Mouse (Mus musculus) CD4-positive, CD25-positive, alpha-beta regulatory T cell, adult 4 months (primary cell): Measurements from ENCODE around the gene Fat2. TPM values are rescaled to one million over a fixed set of nuclear protein-coding genes. Genes with fewer than 3 reads are reported as not detected.

Experiments used
- ATAC-seq: one replicate; pipeline ENCODE4 v1.8.0; 2017
- polyA plus RNA-seq, 2 experiments: library from polyadenylated mRNA; unstranded; fragments of 100-300 nt; shearing (Covaris generic); gene quantifications; one replicate each; pipeline ENCODE4 v1.2.1; 2017

Gene Fat2
- polyA plus RNA-seq, result not detected

DNA sequence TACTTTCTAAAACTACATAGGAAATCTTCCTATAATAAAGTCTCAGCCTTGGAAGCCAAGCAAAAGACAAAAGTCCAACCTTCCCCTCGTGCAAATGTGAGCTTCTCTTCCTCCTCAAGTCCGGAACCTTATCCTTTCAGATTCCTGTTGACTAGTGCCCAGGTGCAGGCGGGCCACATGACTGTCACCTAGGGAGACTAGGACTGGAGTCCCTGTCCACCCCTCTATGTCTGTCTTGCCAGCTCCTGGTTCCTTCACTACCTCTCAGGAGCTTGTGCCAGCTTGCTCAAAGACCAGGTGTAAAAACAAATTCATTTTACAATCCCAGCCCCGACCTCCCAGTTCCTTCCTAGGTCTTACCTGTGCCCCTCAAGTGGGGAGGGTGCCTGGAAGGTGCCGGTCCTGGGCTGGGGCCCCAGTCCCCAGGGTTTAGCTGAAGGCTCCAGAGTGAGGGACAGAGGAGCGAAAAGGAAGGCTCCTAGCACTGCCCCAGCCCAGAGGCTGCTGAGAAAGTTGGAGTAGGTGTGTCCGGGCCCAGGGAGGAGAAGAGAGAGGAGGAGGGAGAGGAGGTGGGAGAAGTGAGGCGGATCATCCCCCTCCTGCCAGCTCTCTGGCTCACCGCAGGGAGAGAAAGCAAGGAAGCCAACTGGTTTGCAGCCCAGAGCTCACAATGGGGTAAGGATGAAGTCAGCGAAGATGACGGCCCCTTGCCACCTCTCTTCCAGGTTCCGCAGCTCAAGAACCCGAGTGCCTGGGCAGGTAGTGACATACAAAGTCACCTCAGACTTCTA is at the start of gene Fat2:
Gene Fat2, minus strand, starts transcription at position 464 of the 791 bp plus-strand sequence.
- ATAC-seq, result no peak

GRCm38 (mm10) chr11:55383463-55384045 is 47.2 kb upstream of the Fat2 start:
- no peak for ATAC-seq

DNA sequence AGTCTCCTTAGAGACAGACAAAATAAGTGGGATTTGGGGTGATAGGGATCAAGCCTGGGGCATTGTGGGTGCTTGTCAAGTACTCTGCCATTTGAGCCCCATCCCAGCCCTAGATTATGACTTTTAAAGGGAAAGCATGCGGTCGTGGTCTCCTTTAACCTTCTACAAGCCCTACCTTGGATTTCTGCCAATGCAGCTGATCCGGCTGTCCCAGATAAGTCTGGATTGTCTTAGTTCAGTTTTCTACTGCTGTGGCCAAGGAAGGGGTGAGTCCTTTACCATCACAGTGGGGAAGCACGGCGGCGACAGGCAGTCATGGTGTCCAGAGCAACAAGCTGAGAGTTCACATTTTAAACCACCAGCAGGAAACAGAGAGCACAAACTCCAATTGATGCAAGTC is 44.5 kb upstream of the Fat2 start:
- ATAC-seq, result no peak

- no peak for ATAC-seq
These were observed 42.0 kb upstream of the Fat2 start for GRCm38 (mm10) chr11:55378371-55378770.

DNA sequence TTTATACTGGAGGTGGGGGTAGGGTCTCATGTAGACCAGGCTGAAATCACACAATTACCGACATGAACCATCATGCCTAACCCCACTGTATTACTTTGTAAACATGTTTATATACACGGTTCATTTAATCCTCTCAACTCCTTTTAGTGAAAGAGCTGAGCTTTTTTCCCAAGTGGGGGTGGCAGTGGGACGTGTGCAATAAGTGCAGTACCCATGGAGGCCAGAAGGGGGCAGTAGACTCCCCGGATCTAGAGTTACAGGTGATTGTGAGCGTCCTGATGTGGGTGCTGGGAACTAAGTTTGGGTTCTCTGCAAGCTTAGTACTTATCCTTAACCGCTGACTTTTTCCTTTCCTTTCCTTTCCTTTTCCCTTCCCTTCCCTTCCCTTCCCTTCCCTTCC is 37.5 kb upstream of the Fat2 start:
- ATAC-seq, result no peak

DNA sequence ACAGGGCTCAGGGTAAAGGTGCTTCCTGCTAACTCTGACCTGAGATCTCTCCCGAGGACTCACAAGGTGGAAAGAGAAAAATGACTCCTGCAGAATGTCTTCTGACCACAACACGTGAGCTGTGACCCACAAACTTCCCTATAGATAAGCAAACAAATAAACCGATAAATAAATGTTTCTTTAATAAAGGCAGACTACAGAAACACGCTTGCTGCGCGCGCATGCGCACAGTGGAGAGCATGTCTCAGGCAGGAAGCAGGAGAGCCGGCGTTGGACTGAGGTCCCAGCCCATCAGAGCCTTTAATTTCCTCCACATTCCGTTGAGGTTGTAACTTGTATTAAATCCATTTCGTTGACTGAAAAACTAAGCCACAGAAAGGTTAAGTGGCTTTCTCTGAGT is 37.0 kb upstream of the Fat2 start:
- no peak for ATAC-seq

GRCm38 (mm10) chr11:55372001-55372400 is 35.6 kb upstream of the Fat2 start:
- ATAC-seq, result no peak

GRCm38 (mm10) chr11:55369093-55369471 is 32.7 kb upstream of the Fat2 start:
- no peak for ATAC-seq

DNA sequence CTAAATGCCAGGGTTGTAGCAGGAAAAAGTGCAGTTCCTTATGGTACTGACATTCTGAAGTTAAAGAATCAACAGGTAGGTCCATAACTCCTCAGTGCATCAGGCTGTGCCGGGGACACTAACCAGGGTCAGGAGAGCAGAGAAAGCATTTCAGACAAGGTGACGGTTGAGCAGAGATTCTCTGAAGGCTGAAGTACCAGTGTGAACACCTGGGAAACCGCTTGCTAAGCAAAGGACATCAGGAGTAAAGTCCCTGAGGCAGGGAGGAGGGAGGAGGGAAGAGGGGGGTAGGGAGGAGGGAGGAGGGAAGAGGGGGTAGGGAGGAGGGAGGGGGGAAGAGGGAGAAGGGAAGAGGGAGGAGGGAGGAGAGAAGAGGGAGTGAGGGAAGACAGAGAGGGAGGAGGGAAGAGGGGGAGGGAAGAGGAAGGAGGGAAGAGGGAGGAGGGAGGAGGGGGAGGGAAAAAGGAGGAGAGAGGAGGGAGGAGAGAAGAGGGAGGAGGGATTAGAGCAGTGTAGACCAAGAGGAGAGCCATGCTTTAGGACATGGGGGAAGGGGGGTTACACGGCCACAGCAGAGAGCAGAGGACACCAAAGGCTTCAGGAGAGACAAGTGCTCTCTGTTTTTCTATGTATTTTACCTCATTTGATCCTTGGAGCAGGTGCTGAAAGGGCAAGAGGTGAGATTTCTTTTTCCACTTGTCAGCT is 32.2 kb upstream of the Fat2 start:
- no peak for ATAC-seq

DNA sequence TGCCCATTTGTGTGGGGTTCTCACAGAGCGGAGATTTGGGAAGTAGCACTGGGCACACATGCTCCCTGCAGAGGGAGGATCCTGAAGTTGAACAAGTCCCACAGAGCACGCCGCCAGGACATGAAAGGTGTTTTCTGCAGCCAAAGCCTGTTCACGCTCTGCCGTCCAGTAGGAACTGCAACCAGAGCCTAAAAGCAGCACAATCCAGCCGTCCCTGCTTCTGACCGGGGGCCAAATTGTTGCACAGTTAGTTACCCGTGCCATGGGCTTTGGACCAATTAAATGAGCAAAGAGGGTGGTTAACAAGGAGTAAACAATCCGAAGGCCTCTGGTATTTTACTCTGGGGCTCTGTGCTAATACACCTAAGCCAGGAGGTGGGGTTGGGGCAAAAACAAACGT is 31.4 kb upstream of the Fat2 start:
- ATAC-seq, result no peak

- no peak for ATAC-seq
These were observed 29.5 kb upstream of the Fat2 start for GRCm38 (mm10) chr11:55365840-55366239.

DNA sequence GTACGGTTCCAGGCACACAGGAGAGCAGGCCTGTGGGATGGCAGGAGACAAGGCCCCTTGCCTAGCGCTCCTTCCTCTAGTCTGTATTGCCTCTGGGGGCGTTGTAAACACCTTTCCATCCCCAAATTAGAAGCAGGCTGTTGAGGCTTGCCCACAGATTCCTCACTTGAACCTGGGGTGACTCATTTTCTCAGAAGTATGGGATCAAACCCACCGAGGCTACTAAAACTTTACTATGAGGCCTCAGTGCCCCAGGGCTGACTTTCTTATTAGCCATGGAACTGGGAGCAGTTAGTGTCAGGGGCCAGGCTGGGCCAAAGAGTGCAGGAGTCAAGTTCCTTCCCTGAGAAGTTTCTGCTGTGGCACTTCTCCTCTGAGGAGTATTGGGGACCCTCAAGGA is 28.9 kb upstream of the Fat2 start:
- no peak for ATAC-seq

GRCm38 (mm10) chr11:55364662-55365061 is 28.3 kb upstream of the Fat2 start:
- no peak for ATAC-seq

GRCm38 (mm10) chr11:55358094-55358783 is 21.9 kb upstream of the Fat2 start:
- no peak for ATAC-seq

- no peak for ATAC-seq
These were observed 20.5 kb upstream of the Fat2 start for GRCm38 (mm10) chr11:55356846-55357245.

- no peak for ATAC-seq
These were observed 5.6 kb upstream of the Fat2 start for GRCm38 (mm10) chr11:55341961-55342371.

GRCm38 (mm10) chr11:55340789-55341188 is 4.4 kb upstream of the Fat2 start:
- no peak for ATAC-seq

GRCm38 (mm10) chr11:55337032-55337769 is 837 bp upstream of the Fat2 start:
- ATAC-seq, result no peak

DNA sequence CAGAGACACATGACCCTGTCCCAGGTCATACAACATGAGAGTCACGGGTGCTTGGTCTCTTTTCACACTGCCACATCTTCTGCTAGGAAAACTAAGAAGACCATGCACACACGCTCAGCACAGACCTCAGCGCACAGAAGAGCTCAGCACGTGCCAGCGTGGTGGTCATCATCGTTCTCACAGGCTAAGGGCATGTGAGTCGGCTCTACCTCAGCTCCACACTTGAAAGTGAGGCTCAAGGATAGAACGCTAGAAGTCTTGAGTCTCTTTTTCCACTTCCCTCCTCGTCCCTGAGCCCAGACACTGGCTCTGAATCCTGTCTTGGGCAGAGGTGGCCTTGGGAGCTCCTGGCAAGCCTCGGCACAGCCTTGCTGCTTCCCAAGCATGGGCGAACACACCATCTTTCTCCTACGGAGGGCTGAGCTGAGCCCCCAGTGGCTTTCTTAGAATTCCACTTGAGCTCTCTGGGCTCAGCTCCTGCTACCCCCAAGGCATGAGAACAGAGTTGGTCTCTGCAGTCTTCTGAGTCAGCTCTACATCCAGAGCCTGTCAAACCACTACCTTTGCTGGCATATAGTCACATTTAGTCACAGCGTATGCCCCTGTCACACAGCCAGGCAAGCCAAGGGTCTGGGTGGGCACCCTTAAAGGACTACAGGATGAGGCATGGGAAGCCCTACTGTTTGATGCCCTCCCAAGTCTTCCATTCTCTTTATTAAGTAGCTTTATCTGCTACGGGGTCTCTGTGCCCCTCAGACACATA is 869 bp downstream of the Fat2 start:
- ATAC-seq, result no peak

DNA sequence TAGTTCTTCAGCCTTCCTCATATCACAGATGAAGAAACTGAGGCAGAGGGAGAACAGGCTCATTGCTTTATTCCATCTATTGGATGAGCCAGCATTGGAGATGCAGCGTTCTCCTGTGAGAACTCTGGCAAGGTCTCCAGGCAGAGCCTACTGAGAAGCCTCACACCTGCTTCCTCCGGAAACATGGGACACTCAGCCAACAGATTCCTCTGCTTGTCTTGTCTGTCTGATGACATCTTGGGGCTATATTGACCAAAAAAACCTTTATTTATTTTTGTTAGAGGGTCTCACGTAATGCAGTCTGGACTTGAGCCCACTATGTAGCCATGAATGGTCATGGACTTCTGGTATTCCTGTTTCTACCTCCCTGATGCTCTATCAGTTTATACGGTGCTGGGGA is 1.8 kb downstream of the Fat2 start:
- ATAC-seq, result no peak

DNA sequence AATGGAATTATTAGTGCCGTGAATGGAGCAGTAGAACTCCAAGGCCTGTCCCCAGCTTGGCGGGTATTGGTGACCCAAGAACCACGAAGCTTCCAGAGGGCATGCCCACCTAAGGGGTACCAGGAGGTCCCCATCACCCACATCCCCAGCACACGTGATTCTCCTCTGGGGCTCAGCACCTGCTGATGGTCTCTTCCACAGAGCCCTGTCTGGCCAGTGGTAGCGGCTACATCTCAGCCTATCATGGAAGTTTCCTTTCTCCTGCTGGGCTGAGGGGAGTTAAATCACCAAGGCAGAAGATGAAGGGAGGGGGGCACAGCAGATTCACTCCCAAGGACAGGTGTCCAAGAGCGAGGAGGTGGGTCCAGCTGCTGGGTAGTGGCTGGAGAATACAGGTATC is 2.3 kb downstream of the Fat2 start:
- no peak for ATAC-seq
